Mouse (Mus musculus) heart, adult 11 months (tissue): ENCODE data around the gene Arl5a.

Experiments
- DNase-seq: peaks from one replicate; pipeline ENCODE4 v3.0.0; 2022

Gene Arl5a

GRCm38 (mm10) chr2:52424747-52425522, at the start of gene Arl5a:
Arl5a (minus strand) TSS chr2:52424901.
- DNase-seq, result peak; percentile 99

- peak; percentile 87 for DNase-seq
These were observed 47.0 kb upstream of the Arl5a start for GRCm38 (mm10) chr2:52471545-52472291.

DNA sequence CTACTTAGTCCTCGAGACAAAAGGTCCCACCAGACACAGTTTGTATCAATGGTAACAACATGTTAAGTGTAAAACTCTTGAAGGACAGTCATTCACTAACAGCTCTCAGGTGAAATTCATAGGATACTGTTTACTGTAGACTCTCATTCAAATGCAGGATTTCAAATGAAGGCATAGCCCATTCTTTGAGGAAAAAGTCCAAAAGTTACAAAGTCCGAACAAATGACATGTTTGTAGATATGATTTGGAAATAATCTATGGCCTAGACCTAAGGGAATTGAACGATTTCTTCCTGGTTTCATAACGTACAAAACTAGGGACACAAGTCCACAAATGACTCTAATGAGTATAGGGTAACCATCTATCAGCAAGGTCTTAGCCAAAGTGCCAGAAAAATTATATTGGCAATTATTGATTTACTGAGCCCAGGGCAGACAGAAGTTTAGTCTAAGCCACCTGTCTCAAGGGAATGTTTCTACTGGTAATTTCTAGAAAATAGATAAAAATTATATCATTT, 45.4 kb upstream of the Arl5a start:
- peak; percentile 56 for DNase-seq

DNA sequence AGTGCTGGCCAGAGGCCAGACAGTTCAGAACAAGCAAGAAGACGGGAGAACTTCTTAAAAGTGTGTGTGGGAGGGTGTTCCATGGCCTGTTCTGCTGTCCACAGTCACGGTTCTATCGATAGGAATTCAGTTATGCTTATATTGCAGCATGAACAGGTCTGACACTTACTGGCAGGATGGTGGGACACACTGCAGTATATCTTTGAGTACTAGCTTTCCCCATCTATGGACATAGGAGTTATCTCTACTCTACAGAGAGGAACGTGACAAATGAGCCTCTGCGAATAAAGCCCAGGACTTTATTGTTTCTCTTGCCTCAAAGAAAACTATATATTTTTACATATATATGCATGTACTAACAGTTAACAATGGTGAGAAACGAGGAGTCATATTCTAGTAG, 42.9 kb upstream of the Arl5a start:
- peak; percentile 53 for DNase-seq

DNA sequence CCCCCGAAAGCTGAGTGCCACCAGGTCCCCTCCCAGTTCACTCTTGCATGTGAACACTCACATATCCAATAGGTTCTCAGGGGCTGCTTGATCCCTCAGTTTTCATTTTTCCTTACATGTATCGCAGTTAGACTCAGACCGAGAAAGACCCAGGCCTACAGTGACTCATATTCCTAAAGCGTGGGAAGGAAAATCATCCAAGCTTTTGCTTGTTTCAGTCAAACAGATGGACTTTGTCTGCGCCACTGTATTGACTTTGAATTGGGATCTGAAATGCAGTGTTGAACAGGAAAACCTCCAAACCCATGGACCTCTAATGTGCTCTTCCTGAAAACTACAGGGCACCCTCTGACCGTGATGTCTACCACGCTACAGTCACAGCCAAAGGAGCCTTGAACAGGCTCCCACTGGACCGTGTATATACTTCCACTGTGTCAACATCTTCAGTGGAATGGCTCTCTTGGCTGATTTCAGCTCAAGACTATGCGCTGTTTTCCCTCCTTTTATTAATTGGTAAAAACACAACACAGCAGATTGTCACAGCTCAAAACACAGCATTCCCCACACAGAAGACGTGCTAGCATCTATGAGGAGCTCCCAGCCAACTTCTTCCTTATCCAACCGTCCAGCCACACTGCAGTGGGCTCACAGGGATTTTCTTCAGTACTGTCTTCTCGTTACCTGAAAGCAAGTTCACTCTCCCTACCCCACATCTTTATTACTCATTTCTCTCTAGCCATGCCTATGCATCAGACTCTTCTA, 36.7 kb upstream of the Arl5a start:
- DNase-seq, result peak; percentile 86

GRCm38 (mm10) chr2:52455606-52456479, 31.1 kb upstream of the Arl5a start:
- peak; percentile 66 for DNase-seq

DNA sequence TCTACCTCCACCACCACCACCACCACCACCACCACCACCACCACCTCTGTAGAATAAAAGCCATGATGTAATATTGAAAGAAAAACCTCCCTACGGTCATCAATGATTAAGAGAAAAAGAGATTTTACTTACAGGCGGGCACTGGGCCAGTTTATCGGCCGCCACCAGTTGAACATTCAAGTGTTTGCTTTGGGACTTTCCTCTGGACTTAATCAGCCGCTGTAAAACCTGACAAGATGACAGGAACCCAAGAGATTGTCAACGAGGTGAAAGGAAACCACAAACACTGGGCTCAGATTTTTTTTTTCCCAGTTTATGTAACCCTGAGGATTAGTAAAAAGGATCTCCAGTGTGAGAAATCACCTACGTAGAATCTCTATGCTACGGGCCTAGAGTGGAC, 25.1 kb upstream of the Arl5a start:
- no peak for DNase-seq

DNA sequence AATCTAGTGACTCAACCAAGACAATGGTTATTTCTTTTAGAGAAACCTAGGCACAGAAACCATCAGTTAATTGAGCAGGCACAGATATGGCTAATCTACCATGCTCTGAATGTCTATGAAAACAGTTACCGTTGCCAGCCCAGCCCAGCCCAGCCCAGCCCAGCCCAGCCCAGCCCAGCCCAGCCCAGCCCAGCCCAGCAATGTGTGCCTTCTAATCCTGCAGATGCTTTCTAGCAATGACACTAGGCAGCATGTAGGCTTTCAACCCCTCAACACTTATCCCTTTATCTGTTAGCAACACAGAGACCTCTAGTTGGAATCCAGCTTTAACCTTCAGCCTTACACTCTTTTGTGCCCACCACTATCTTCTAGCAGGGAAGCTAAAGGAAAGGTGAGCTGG, 24.2 kb upstream of the Arl5a start:
- DNase-seq, result no peak

DNA sequence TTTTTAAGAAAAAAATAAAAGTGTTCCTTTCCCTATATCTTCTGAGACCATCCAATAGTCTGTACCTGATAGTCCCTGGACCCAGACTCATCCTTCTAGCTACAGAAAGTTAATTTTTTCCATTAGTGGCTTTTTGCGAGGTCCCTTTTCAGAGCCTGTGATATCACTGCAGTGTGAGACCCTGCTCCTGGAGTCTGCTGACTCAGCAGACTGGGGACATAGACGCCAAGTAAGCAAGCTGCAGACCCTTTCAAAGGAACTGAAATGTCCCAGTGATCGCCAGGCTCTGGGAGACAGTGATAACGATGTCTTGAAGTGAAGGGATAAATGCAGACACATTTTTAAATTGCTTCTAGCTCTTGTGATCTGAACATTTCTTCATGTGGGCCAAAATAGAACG, 21.9 kb upstream of the Arl5a start:
- DNase-seq, result no peak

- no peak for DNase-seq
These were observed 17.4 kb upstream of the Arl5a start for GRCm38 (mm10) chr2:52442125-52442524.

DNA sequence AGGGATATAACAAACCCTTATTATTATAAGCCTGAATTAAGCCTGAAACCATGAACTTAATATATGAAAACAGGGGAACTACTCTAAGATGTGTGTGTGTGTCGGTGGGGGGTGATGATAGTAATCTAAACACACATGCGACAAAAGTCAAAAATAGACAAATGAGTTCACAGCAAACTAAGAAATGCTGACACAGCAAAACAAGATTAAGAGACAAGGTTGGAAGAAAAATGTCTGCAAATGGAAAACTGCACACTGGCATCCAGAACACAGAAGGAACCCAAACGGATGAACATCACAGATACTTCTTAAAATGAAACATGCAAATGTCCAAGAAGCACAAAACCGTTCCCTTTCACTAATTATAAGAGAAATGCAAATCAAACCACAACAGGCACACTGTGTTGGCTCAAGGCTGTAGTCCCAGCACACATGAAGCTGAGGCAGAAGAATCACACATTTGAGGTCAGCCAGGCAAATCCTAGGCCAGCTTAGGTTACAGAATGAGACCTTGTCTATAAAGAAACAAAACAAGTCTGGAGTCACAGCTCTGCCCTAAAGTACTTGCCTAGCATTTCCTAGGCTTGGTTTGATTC, 15.8 kb upstream of the Arl5a start:
- no peak for DNase-seq

- peak; percentile 86 for DNase-seq
These were observed 13.7 kb upstream of the Arl5a start for GRCm38 (mm10) chr2:52438437-52438836.

DNA sequence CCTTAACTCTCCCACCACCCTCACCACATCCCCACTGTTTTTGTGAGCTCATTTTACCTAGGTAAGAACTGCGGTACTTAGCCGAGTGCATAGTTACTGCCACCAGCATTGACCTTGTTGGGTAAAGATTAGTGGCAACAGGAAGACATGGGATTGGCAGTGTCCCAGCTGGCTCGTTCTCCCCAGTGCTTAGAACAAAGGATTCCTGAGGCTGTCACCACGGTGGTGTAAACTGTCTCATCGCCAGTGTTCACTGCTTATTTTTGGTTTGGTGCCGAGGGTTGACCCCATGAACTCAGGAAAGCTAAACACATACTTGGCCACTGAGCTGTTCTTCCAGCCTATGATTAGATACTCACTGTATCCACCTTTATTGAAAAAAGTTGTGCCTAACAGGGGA, 13.3 kb upstream of the Arl5a start:
- peak; percentile 99 for DNase-seq

DNA sequence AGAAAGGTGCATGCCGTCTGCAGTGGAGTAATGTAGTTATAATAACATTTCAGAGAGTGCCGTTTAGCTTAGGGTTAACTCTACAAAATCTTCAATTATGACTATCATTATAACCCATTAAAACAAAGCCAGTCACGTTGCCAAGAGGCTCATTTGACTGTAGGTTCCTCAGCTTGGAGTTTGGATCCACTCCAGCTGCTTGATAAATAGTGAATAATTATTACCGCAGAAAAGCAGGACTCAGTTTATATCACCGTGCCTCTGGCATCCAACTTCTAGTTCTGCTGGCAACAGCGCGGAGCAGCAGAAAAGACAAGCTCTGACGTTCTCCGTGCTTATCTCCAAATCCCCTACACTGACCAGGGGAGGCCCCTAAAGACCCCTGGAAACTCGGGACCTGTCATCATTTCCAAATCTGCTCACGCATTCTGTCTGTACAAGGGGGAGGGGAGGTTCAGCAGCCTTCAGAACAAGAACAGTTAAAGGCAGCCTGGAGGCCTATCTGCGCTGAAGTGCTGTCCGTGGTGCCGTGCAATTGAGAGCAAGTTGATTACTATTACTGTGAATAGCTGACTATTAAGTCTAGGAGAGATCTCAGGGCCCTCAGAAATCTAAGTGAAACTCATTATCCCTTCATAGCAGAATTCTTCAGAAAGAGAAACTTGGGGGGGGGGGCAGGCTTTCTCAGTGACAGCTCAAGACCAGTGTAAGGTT, 11.4 kb upstream of the Arl5a start:
- DNase-seq, result peak; percentile 84

DNA sequence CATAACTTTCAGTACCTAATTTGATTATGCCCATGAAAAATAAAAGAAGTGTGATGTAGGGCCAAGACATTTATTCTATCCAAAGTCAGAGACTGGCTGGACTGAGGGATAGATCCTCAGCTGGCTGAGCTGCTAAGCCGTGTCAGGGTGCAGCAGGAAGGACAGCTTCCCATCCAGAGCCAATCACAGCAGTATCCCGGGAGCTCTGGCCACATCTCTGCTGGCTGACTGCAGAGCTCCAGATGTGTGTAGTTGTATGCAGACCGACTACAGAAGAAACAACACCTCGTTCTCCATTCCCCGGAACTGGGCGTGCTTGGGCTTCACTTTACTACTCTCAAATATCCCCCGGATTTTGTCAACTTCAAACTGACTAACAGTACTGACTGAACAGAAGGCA, 8.7 kb upstream of the Arl5a start:
- DNase-seq, result peak; percentile 97

GRCm38 (mm10) chr2:52427383-52427782, 2.7 kb upstream of the Arl5a start:
- DNase-seq, result no peak

DNA sequence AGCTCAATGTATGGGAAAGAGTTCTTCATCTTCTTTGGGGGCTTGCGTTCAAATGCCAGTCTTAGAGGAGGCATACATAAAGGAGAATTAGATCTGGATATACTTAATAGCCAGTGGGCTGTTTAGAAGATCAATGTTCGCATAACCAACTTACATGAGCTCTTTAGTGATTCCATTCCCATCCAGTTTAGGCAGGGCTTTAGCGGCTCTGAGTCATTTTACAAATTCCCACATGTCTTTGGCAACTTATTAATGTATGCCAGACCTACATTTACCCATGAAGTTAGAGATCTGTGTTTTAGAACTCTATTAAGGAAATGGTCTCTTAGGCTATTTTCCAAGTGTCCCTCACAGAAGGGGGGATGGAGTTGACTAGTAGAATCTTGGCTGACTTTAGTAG, 1.3 kb upstream of the Arl5a start:
- peak; percentile 35 for DNase-seq

DNA sequence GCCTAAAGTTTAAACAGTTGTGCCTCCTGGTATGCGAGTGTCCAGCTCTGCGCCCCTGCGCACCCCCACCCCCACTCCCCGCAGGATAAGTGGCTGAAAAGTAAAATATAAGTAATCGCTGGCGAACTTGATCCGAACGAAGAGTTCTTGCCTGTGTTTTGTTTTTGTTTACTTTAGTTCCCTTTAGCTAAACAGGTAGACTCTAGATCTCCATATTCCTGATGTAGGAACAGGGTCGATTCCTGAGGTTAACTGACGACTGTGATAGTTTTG, 758 bp upstream of the Arl5a start:
- DNase-seq, result no peak

DNA sequence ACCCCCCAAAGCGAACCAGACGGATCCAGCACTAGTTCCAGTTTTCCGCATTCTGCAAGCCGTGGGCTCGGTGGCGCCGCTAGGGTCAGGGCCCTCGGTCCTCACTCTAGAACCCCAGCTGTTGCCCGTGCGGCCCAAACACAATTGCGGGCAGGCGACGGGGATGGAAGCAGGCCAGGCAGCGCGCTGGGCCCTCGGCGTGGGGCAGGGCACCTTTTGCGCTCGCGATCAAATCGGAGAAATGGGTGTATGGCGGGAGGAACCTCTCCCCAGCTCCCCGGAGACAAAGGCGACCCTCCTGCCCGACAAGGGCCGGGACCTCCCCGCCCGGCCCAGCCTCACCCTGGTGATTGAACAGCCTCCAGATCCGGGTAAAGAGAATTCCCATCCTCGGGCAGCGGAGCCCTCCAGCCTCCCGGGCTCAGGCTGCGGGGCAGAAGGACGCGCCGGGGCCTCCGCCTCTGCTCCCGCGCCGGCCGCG, 413 bp downstream of the Arl5a start:
- no peak for DNase-seq

- DNase-seq, result peak; percentile 89
These were observed 972 bp downstream of the Arl5a start for GRCm38 (mm10) chr2:52423611-52424247.
